Mouse (Mus musculus): Measurements from ENCODE around the gene Nynrin.

Nynrin gene

DNA sequence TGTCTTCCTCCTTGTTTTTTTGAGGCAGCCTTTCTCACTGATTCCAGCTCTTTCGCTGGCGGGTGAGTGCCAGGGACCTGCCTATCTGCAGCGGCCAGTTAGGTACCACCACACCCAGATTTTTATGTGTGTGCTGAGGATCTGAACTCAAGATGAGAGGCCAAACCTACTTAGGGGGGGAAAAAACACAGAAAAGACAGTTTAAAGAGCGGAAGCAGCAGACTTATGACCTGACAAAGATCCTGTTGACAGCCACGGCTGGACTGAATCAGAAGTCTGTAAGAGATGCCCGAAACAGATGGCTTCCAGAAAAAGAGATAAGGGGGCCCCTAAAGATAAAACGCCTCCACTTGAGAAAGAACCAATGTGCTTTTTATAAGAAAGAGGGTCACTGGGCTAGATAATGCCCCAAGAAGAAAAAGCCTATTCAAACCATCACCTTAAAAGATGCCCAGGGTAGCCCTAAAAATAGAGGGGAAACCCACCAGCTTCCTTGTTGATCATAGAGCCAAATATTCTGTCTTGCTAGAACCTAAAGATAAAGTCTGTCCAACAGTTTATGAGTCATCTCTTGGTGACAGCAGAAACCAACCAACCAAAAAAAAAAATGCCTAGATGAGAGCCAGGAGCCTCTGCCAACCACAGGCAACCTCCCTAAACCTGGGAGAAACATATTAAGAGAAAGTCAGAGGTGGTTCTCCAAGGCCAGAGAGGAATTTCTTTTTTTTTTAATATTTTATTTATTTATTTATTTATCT, 68.8 kb downstream of the Nynrin start:
- DNase-seq (ENCODE audit: low read depth in 2 of 2, low spot score in 2 of 2), result no peak

Measured in CD8-positive naive resting alpha-beta T cell, adult 2 months (primary cell).